Mouse (Mus musculus): ENCODE measurements around the gene Cyp2c55. TPM values are rescaled to one million over a fixed set of nuclear protein-coding genes. Genes with fewer than 3 reads are reported as not detected.

The Cyp2c55 gene
- polyA plus RNA-seq (2011; ENCODE audit: insufficient read length, low read depth, missing spikeins) = 0.44 TPM in 1 of 2 replicates, not detected in the other

- Histone ChIP-seq H3K27ac (ENCODE audit: insufficient read depth, low read length) (no peak within 1 kb of the TSS), H3K4me3 (ENCODE audit: insufficient read depth, low read length) (no peak within 1 kb of the TSS), H3K4me1 (ENCODE audit: control insufficient read depth, insufficient read depth, low read length) (no peaks in the 10 kb centered on the region)
- TF ChIP-seq POLR2A (IDR thresholded peaks at IDR 0.05; ENCODE audit: low read depth, low read length) = no peak
- no peak for TF ChIP-seq CTCF (IDR thresholded peaks at IDR 0.05; ENCODE audit: borderline replicate concordance, insufficient read depth, low read length)
Measured at GRCm38 (mm10) chr19:39006715-39007114, at the start of gene Cyp2c55. Cyp2c55 (plus strand) TSS chr19:39007019.

- H3K4me3 ChIP-seq (ENCODE audit: insufficient read depth, low read length) = no peak overlapping the region
- no peak for TF ChIP-seq CTCF (IDR thresholded peaks at IDR 0.05; ENCODE audit: borderline replicate concordance, insufficient read depth, low read length)
- no peak for TF ChIP-seq POLR2A (IDR thresholded peaks at IDR 0.05; ENCODE audit: low read depth, low read length)
- H3K27ac ChIP-seq (ENCODE audit: insufficient read depth, low read length) = no peak overlapping the region
- H3K4me1 ChIP-seq (ENCODE audit: control insufficient read depth, insufficient read depth, low read length) = no peaks in the 10 kb centered on the region
Measured at GRCm38 (mm10) chr19:38970741-38971140, 36.1 kb upstream of the Cyp2c55 start.

DNA sequence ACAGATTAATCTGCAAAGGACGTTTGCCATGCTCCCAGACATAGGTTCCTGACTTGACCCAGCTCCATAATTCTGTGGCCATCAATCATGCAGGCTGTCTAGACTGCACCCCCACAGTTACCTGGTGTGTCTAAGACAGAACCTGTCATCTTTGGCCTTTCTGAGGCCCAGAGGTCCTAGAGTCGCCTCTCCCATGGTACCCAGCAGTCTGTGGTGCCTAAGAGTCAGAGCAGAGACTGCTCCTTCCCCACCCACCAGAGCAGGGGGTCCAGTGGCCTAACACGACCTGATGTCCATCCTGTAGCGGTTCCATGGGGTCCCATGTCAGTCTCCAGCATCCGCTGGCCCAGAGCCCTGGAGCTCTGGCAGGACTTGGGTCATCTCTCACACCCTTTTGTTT is 34.2 kb upstream of the Cyp2c55 start:
- no peaks in the 10 kb centered on the region for H3K4me1 ChIP-seq (ENCODE audit: control insufficient read depth, insufficient read depth, low read length)
- TF ChIP-seq POLR2A (IDR thresholded peaks at IDR 0.05; ENCODE audit: low read depth, low read length) = no peak
- no peak for TF ChIP-seq CTCF (IDR thresholded peaks at IDR 0.05; ENCODE audit: borderline replicate concordance, insufficient read depth, low read length)
- H3K4me3 ChIP-seq (ENCODE audit: insufficient read depth, low read length) = no peak overlapping the region
- H3K27ac ChIP-seq (ENCODE audit: insufficient read depth, low read length) = no peak overlapping the region

GRCm38 (mm10) chr19:38973666-38974065 is 33.2 kb upstream of the Cyp2c55 start:
- Histone ChIP-seq H3K4me1 (ENCODE audit: control insufficient read depth, insufficient read depth, low read length) (no peaks in the 10 kb centered on the region), H3K27ac (ENCODE audit: insufficient read depth, low read length) (no peak overlapping the region), H3K4me3 (ENCODE audit: insufficient read depth, low read length) (no peak overlapping the region)
- no peak for TF ChIP-seq POLR2A (IDR thresholded peaks at IDR 0.05; ENCODE audit: low read depth, low read length)
- TF ChIP-seq CTCF (IDR thresholded peaks at IDR 0.05; ENCODE audit: borderline replicate concordance, insufficient read depth, low read length) = no peak

- TF ChIP-seq POLR2A (IDR thresholded peaks at IDR 0.05; ENCODE audit: low read depth, low read length) (no peak), CTCF (IDR thresholded peaks at IDR 0.05; ENCODE audit: borderline replicate concordance, insufficient read depth, low read length) (no peak)
- Histone ChIP-seq H3K4me3 (ENCODE audit: insufficient read depth, low read length) (no peak overlapping the region), H3K27ac (ENCODE audit: insufficient read depth, low read length) (no peak overlapping the region), H3K4me1 (ENCODE audit: control insufficient read depth, insufficient read depth, low read length) (no peaks in the 10 kb centered on the region)
Measured at GRCm38 (mm10) chr19:38976269-38976668, 30.6 kb upstream of the Cyp2c55 start.

DNA sequence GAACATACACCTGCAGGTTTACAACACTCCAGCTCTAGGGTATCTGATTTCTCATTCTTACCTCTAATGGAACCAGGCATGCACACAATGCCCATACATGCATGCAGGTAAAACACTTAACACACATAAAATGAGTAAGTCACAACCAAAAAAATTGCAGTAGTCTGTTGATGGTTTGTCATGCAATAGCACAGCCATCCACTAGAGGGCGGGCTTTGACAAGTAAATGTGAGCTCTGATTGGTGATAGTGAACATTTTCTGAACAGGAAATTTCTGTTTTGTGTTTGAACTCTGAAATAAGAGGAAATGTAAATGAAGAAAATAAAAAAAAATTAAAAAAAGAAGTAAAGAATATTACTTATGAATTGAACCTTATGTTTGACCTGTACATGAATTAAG is 24.9 kb upstream of the Cyp2c55 start:
- TF ChIP-seq POLR2A (IDR thresholded peaks at IDR 0.05; ENCODE audit: low read depth, low read length) (no peak), CTCF (IDR thresholded peaks at IDR 0.05; ENCODE audit: borderline replicate concordance, insufficient read depth, low read length) (no peak)
- Histone ChIP-seq H3K27ac (ENCODE audit: insufficient read depth, low read length) (no peak overlapping the region), H3K4me3 (ENCODE audit: insufficient read depth, low read length) (no peak overlapping the region), H3K4me1 (ENCODE audit: control insufficient read depth, insufficient read depth, low read length) (no peaks in the 10 kb centered on the region)

GRCm38 (mm10) chr19:38998248-38998647 is 8.6 kb upstream of the Cyp2c55 start:
- no peak for TF ChIP-seq POLR2A (IDR thresholded peaks at IDR 0.05; ENCODE audit: low read depth, low read length)
- TF ChIP-seq CTCF (IDR thresholded peaks at IDR 0.05; ENCODE audit: borderline replicate concordance, insufficient read depth, low read length) = no peak

DNA sequence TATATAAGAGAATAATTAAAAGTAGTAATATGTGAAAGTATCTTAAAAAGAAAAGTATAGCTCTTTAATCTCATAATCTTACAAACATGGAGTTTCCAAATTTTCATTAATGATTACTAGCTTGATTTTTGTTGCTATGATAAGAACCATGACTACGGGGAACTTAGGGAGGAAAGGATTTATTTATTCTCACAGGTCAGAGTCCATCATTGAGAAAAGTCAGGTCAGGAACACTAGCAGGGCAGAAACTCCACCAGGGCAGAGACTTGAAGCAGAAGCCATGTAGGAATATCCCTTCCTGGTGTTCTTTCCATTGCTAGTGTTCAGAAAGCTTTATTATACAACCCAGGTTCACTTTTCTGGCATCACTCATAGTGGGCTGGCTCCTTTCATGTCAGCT is 8.1 kb upstream of the Cyp2c55 start:
- Histone ChIP-seq H3K27ac (ENCODE audit: insufficient read depth, low read length) (no peak overlapping the region), H3K4me1 (ENCODE audit: control insufficient read depth, insufficient read depth, low read length) (no peaks in the 10 kb centered on the region), H3K4me3 (ENCODE audit: insufficient read depth, low read length) (no peak overlapping the region)
- no peak for TF ChIP-seq POLR2A (IDR thresholded peaks at IDR 0.05; ENCODE audit: low read depth, low read length)
- TF ChIP-seq CTCF (IDR thresholded peaks at IDR 0.05; ENCODE audit: borderline replicate concordance, insufficient read depth, low read length) = no peak

More at GRCm38 (mm10) chr19:38998248-38998647, 8.6 kb upstream of the Cyp2c55 start:
- H3K4me1 ChIP-seq (ENCODE audit: control insufficient read depth, insufficient read depth, low read length) = no peaks in the 10 kb centered on the region
- H3K27ac ChIP-seq (ENCODE audit: insufficient read depth, low read length) = no peak overlapping the region
- H3K4me3 ChIP-seq (ENCODE audit: insufficient read depth, low read length) = no peak overlapping the region

DNA sequence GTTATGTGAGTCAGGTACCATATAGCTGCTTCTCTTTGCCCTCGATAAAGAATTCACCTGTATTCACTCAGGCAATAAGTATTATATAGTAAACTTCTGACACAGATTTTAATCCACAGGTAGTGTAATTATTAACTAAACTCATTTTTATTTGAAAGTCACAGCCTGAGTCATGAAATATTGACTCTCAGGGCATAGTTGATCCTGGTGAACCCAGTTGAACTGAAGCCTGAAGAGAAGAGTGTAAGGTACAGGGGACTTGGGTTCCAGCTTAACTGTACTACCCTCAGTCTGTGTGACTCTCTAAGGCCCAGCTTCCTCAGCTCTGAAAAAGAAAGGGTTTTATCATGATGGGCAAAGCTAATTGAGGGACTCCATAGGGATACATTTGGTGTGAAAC is 1.7 kb upstream of the Cyp2c55 start:
- H3K4me1 ChIP-seq (ENCODE audit: control insufficient read depth, insufficient read depth, low read length) = no peaks in the 10 kb centered on the region
- H3K4me3 ChIP-seq (ENCODE audit: insufficient read depth, low read length) = no peak overlapping the region
- TF ChIP-seq POLR2A (IDR thresholded peaks at IDR 0.05; ENCODE audit: low read depth, low read length) (no peak), CTCF (IDR thresholded peaks at IDR 0.05; ENCODE audit: borderline replicate concordance, insufficient read depth, low read length) (no peak)
- H3K27ac ChIP-seq (ENCODE audit: insufficient read depth, low read length) = no peak overlapping the region

DNA sequence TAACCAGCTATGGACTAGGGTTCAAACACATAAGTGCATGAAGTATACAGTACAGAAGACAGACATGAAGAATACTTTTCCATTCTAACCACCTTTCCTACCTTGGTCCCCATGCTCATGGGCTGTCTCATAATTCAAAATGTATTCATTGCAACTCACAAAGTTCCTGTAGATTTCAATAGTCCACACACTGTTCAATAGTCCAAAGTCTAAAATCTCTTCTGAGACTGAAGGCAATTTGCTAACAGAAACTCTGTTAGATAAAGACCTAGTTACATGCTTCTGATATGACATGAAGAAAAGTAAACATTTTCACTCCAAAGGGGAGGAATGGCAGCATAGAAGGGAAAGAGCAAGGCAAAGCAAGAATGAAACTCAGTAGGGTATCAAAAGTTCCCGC is 51.1 kb downstream of the Cyp2c55 start:
- TF ChIP-seq CTCF (IDR thresholded peaks at IDR 0.05; ENCODE audit: borderline replicate concordance, insufficient read depth, low read length) = no peak
- TF ChIP-seq POLR2A (IDR thresholded peaks at IDR 0.05; ENCODE audit: low read depth, low read length) = no peak
- no peaks in the 10 kb centered on the region for H3K4me1 ChIP-seq (ENCODE audit: control insufficient read depth, insufficient read depth, low read length)
- H3K27ac ChIP-seq (ENCODE audit: insufficient read depth, low read length) = no peak overlapping the region

GRCm38 (mm10) chr19:39060719-39061118 is 53.9 kb downstream of the Cyp2c55 start, which contains the start of gene Cyp2c65:
Cyp2c65 (plus strand) TSS chr19:39061015.
- Histone ChIP-seq H3K27ac (ENCODE audit: insufficient read depth, low read length) (no peak within 1 kb of the TSS), H3K4me3 (ENCODE audit: insufficient read depth, low read length) (no peak within 1 kb of the TSS), H3K4me1 (ENCODE audit: control insufficient read depth, insufficient read depth, low read length) (no peaks in the 10 kb centered on the region)
- TF ChIP-seq POLR2A (IDR thresholded peaks at IDR 0.05; ENCODE audit: low read depth, low read length) = no peak
- TF ChIP-seq CTCF (IDR thresholded peaks at IDR 0.05; ENCODE audit: borderline replicate concordance, insufficient read depth, low read length) = no peak

More for the DNA sequence above, 51.1 kb downstream of the Cyp2c55 start:
- H3K4me3 ChIP-seq (ENCODE audit: insufficient read depth, low read length) = no peak overlapping the region

Other genes with a start within 250 kb of the Cyp2c55 start
- gene Noc3l, start 187.8 kb upstream of the Cyp2c55 start, polyA plus RNA-seq (2011; ENCODE audit: insufficient read length, low read depth, missing spikeins) = 20.7 and 22.6 TPM in 2 replicates
- gene Tbc1d12, start 170.4 kb upstream of the Cyp2c55 start, polyA plus RNA-seq (2011; ENCODE audit: insufficient read length, low read depth, missing spikeins) = 9.3 and 9.8 TPM in 2 replicates
- 83.5 and 131 TPM in 2 replicates for gene Hells, start 76.1 kb upstream of the Cyp2c55 start, polyA plus RNA-seq (2011; ENCODE audit: insufficient read length, low read depth, missing spikeins)
- not detected in 2 replicates for gene Cyp2c65, start 54.0 kb downstream of the Cyp2c55 start, polyA plus RNA-seq (2011; ENCODE audit: insufficient read length, low read depth, missing spikeins)
- gene Cyp2c66, start 106.9 kb downstream of the Cyp2c55 start, polyA plus RNA-seq (2011; ENCODE audit: insufficient read length, low read depth, missing spikeins) = not detected in 2 replicates

Measured in embryonic fibroblast, embryonic 13.5 days (primary cell).